14 mouse cellular contexts compared by ENCODE assay signal in genomic region chr5:112055018-112055417, GRCm38 (mm10).
"Had no signal": no experiment of that assay in that cellular context is flagged by ENCODE, and none has a peak within 500 bp of the region (broad histone marks: within the 10 kb centered on the region; RNA-seq: fewer than 3 reads in every experiment).

No protein-coding gene starts in this region.

- H3K4me1 ChIP-seq: stomach, embryonic 15.5 days had no signal

- H3K9me3 ChIP-seq: midbrain, embryonic 13.5 days; midbrain, embryonic 15.5 days; neural tube, embryonic 12.5 days; stomach, embryonic 15.5 days had no signal

- H3K4me3 ChIP-seq: midbrain, embryonic 13.5 days; midbrain, embryonic 15.5 days; neural tube, embryonic 12.5 days; stomach, embryonic 15.5 days had no signal

- DNase-seq: lung, adult 18-20 months; lung, embryonic 14.5 days; lung, postnatal 10 days; lung, postnatal 4 days; right cerebral cortex, postnatal 14 days; thymus, adult 2 months; thymus, postnatal 25 days; thymus, postnatal 4 days had no signal

- ATAC-seq: midbrain, embryonic 13.5 days; midbrain, embryonic 15.5 days had no signal

- H3K9ac ChIP-seq: lung, embryonic 14.5 days; midbrain, embryonic 13.5 days; midbrain, embryonic 15.5 days; neural tube, embryonic 12.5 days; stomach, embryonic 15.5 days had no signal

- H3K27me3 ChIP-seq: midbrain, embryonic 15.5 days; neural tube, embryonic 12.5 days; stomach, embryonic 15.5 days had no signal

- H3K36me3 ChIP-seq: midbrain, embryonic 13.5 days; midbrain, embryonic 15.5 days; neural tube, embryonic 12.5 days; stomach, embryonic 15.5 days had no signal

- H3K4me2 ChIP-seq: lung, embryonic 14.5 days; midbrain, embryonic 11.5 days; midbrain, embryonic 13.5 days; midbrain, embryonic 15.5 days; neural tube, embryonic 12.5 days; stomach, embryonic 15.5 days had no signal

- H3K27ac ChIP-seq: midbrain, embryonic 13.5 days; midbrain, embryonic 15.5 days; neural tube, embryonic 12.5 days; stomach, embryonic 15.5 days; stomach, postnatal 0 days had no signal
